12 mouse cellular contexts compared by ENCODE assay signal in genomic region chr7:43476376-43476775, GRCm38 (mm10). TPM values are rescaled to one million over a fixed set of nuclear protein-coding genes. Genes with fewer than 3 reads are reported as not detected.
DNase-seq lines count a peak whose midpoint lies in the region; ATAC-seq lines count a peak whose summit lies in the region.
"Had no signal": no experiment of that assay in that cellular context is flagged by ENCODE, and none has a peak within 500 bp of the region (broad histone marks: within the 10 kb centered on the region; RNA-seq: fewer than 3 reads in every experiment).

No protein-coding gene starts in this region.

- no peak for DNase-seq in heart, adult 9 months (ENCODE audit: low spot score in 2 of 2)
- peak; percentile 34 for DNase-seq in midbrain, embryonic 10.5 days (ENCODE audit: low spot score)
- DNase-seq in embryo, embryonic 11 days, result peak; percentile 33
- no peak for DNase-seq in urinary bladder, postnatal 10 days (ENCODE audit: low spot score)
- DNase-seq in thymus, postnatal 25 days, result no peak
- DNase-seq: liver, embryonic 13.5 days had no signal

- 0 out of 2 replicates have a peak overlapping the region, but pooled peaks have one; percentile 3 for H3K4me3 ChIP-seq in heart, embryonic 12.5 days
- peak overlapping the region; percentile 27; the same call in 1 of the 2 replicates for H3K4me3 ChIP-seq in midbrain, embryonic 10.5 days
- H3K4me3 ChIP-seq in midbrain, embryonic 15.5 days, result no peak overlapping the region
- H3K4me3 ChIP-seq in midbrain, embryonic 13.5 days (replicated peaks), result no peak overlapping the region
- H3K4me3 ChIP-seq: embryonic facial prominence, embryonic 15.5 days; liver, embryonic 13.5 days; myocyte had no signal

- peaks cover 12% of the 10 kb centered on the region for H3K4me1 ChIP-seq in heart, embryonic 12.5 days (replicated peaks)
- peaks cover 18% of the 10 kb centered on the region for H3K4me1 ChIP-seq in midbrain, embryonic 10.5 days
- H3K4me1 ChIP-seq in midbrain, embryonic 15.5 days, result no peaks in the 10 kb centered on the region
- H3K4me1 ChIP-seq in midbrain, embryonic 13.5 days (replicated peaks), result peaks cover 10% of the 10 kb centered on the region
- H3K4me1 ChIP-seq: embryonic facial prominence, embryonic 15.5 days had no signal

- H3K36me3 ChIP-seq in heart, embryonic 12.5 days, result no peaks in the 10 kb centered on the region
- H3K36me3 ChIP-seq in midbrain, embryonic 10.5 days, result peaks cover 5% of the 10 kb centered on the region; the same call in 1 of the 2 replicates
- H3K36me3 ChIP-seq in midbrain, embryonic 15.5 days (replicated peaks), result peaks cover 17% of the 10 kb centered on the region; the same call in 1 of the 2 replicates
- H3K36me3 ChIP-seq in midbrain, embryonic 13.5 days, result peaks cover 39% of the 10 kb centered on the region
- H3K36me3 ChIP-seq: embryonic facial prominence, embryonic 15.5 days; liver, embryonic 13.5 days had no signal

- peaks cover 75% of the 10 kb centered on the region for H3K27me3 ChIP-seq in heart, embryonic 12.5 days (replicated peaks)
- peaks cover 53% of the 10 kb centered on the region for H3K27me3 ChIP-seq in midbrain, embryonic 10.5 days (ENCODE audit: low read depth, poor library complexity, severe bottlenecking)
- H3K27me3 ChIP-seq in midbrain, embryonic 15.5 days (replicated peaks), result peaks cover 19% of the 10 kb centered on the region
- H3K27me3 ChIP-seq in midbrain, embryonic 13.5 days, result peaks cover 31% of the 10 kb centered on the region

- no peaks in the 10 kb centered on the region for H3K9me3 ChIP-seq in heart, embryonic 12.5 days (replicated peaks)
- no peaks in the 10 kb centered on the region for H3K9me3 ChIP-seq in midbrain, embryonic 10.5 days (replicated peaks)
- no peaks in the 10 kb centered on the region for H3K9me3 ChIP-seq in midbrain, embryonic 15.5 days
- H3K9me3 ChIP-seq in midbrain, embryonic 13.5 days, result no peaks in the 10 kb centered on the region
- H3K9me3 ChIP-seq: embryonic facial prominence, embryonic 15.5 days; liver, embryonic 13.5 days had no signal

- H3K4me2 ChIP-seq in heart, embryonic 12.5 days, result peak overlapping the region; percentile 29
- no peak overlapping the region for H3K4me2 ChIP-seq in midbrain, embryonic 15.5 days
- H3K4me2 ChIP-seq in midbrain, embryonic 13.5 days (replicated peaks), result no peak overlapping the region
- H3K4me2 ChIP-seq: embryonic facial prominence, embryonic 15.5 days; liver, embryonic 13.5 days had no signal

- WGBS in heart, embryonic 12.5 days, result 2% methylated on average over 13 of the region's 13 CpGs
- WGBS in midbrain, embryonic 10.5 days, result 8% methylated on average over 13 of the region's 13 CpGs
- WGBS in midbrain, embryonic 15.5 days, result 11% methylated on average over 13 of the region's 13 CpGs
- WGBS in midbrain, embryonic 13.5 days, result 7% methylated on average over 13 of the region's 13 CpGs

- H3K27ac ChIP-seq in heart, embryonic 12.5 days (ENCODE audit: poor library complexity, severe bottlenecking), result no peak overlapping the region
- no peak overlapping the region for H3K27ac ChIP-seq in midbrain, embryonic 10.5 days (replicated peaks)
- no peak overlapping the region for H3K27ac ChIP-seq in midbrain, embryonic 15.5 days
- no peak overlapping the region for H3K27ac ChIP-seq in midbrain, embryonic 13.5 days
- H3K27ac ChIP-seq: embryonic facial prominence, embryonic 15.5 days; liver, embryonic 13.5 days had no signal

- ATAC-seq in heart, embryonic 12.5 days (ENCODE audit: insufficient number of reproducible peaks, low FRiP score), result no peak
- no peak; the same call in 1 of the 2 replicates for ATAC-seq in midbrain, embryonic 15.5 days (replicated peaks)
- ATAC-seq in midbrain, embryonic 13.5 days, result peak; percentile 31; the same call in 1 of the 2 replicates

- H3K9ac ChIP-seq in heart, embryonic 12.5 days, result 0 out of 2 replicates have a peak overlapping the region, but pooled peaks have one; percentile 15
- no peak overlapping the region for H3K9ac ChIP-seq in midbrain, embryonic 15.5 days
- H3K9ac ChIP-seq in midbrain, embryonic 13.5 days (replicated peaks), result no peak overlapping the region
- H3K9ac ChIP-seq: embryonic facial prominence, embryonic 15.5 days; liver, embryonic 13.5 days had no signal

RNA-seq across cellular contexts. Expression of gene Vsig10l, which starts 13.4 kb away (rescaled TPM):
- polyA plus RNA-seq in heart, embryonic 12.5 days (2016; fragmentation: Nextera tagmentation; extraction: Ambion mirVana), result 2.1 and 2.4 TPM in 2 replicates
- polyA plus RNA-seq in midbrain, embryonic 10.5 days (2016; fragmentation: Nextera tagmentation; extraction: Ambion mirVana), result 2.2 and 3.6 TPM in 2 replicates
- polyA plus RNA-seq in midbrain, embryonic 15.5 days (2015; fragmentation: Nextera tagmentation; extraction: Ambion mirVana), result 15.6 and 16.0 TPM in 2 replicates
- polyA plus RNA-seq in midbrain, embryonic 13.5 days (2015; fragmentation: Nextera tagmentation; extraction: Ambion mirVana), result 7.8 and 10.3 TPM in 2 replicates

RNA-seq across cellular contexts. Expression of gene Iglon5, which starts 13.5 kb away (rescaled TPM):
- polyA plus RNA-seq in heart, embryonic 12.5 days (2016; fragmentation: Nextera tagmentation; extraction: Ambion mirVana), result 0.10 and 0.14 TPM in 2 replicates
- polyA plus RNA-seq in midbrain, embryonic 10.5 days (2016; fragmentation: Nextera tagmentation; extraction: Ambion mirVana), result 0.70 and 2.0 TPM in 2 replicates
- 9.7 and 10.0 TPM in 2 replicates for polyA plus RNA-seq in midbrain, embryonic 15.5 days (2015; fragmentation: Nextera tagmentation; extraction: Ambion mirVana)
- polyA plus RNA-seq in midbrain, embryonic 13.5 days (2015; fragmentation: Nextera tagmentation; extraction: Ambion mirVana), result 6.3 and 7.5 TPM in 2 replicates
- polyA plus RNA-seq: liver, embryonic 13.5 days had no signal

RNA-seq across cellular contexts. Expression of gene 4931406B18Rik, which starts 29.4 kb away (rescaled TPM):
- polyA plus RNA-seq in heart, embryonic 12.5 days (2016; fragmentation: Nextera tagmentation; extraction: Ambion mirVana), result not detected in 2 replicates
- not detected in 2 replicates for polyA plus RNA-seq in midbrain, embryonic 10.5 days (2016; fragmentation: Nextera tagmentation; extraction: Ambion mirVana)
- polyA plus RNA-seq in midbrain, embryonic 15.5 days (2015; fragmentation: Nextera tagmentation; extraction: Ambion mirVana), result 0.06 TPM in 1 of 2 replicates, not detected in the other
- 0.04 TPM in 1 of 2 replicates, not detected in the other for polyA plus RNA-seq in midbrain, embryonic 13.5 days (2015; fragmentation: Nextera tagmentation; extraction: Ambion mirVana)
- polyA plus RNA-seq: C2C12; embryonic facial prominence, embryonic 15.5 days; liver, embryonic 13.5 days; myocyte had no signal

RNA-seq across cellular contexts. Expression of gene Gm45233, which starts 32.4 kb away (rescaled TPM):
- 0.46 TPM in 1 of 2 replicates, not detected in the other for polyA plus RNA-seq in heart, embryonic 12.5 days (2016; fragmentation: Nextera tagmentation; extraction: Ambion mirVana)
- not detected in 2 replicates for polyA plus RNA-seq in midbrain, embryonic 10.5 days (2016; fragmentation: Nextera tagmentation; extraction: Ambion mirVana)
- not detected in 2 replicates for polyA plus RNA-seq in midbrain, embryonic 15.5 days (2015; fragmentation: Nextera tagmentation; extraction: Ambion mirVana)
- 0.48 TPM in 1 of 2 replicates, not detected in the other for polyA plus RNA-seq in midbrain, embryonic 13.5 days (2015; fragmentation: Nextera tagmentation; extraction: Ambion mirVana)
- polyA plus RNA-seq: liver, embryonic 13.5 days had no signal

RNA-seq across cellular contexts. Expression of gene Etfb, which starts 32.5 kb away (rescaled TPM):
- polyA plus RNA-seq in heart, embryonic 12.5 days (2016; fragmentation: Nextera tagmentation; extraction: Ambion mirVana), result 460 and 473 TPM in 2 replicates
- 246 and 264 TPM in 2 replicates for polyA plus RNA-seq in midbrain, embryonic 10.5 days (2016; fragmentation: Nextera tagmentation; extraction: Ambion mirVana)
- 117 and 130 TPM in 2 replicates for polyA plus RNA-seq in midbrain, embryonic 15.5 days (2015; fragmentation: Nextera tagmentation; extraction: Ambion mirVana)
- polyA plus RNA-seq in midbrain, embryonic 13.5 days (2015; fragmentation: Nextera tagmentation; extraction: Ambion mirVana), result 142 TPM in 2 replicates

Comparison
In these comparisons a context has a peak if more than half of its experiments do, and no peak if none do; other contexts are left out.
1. H3K4me3 ChIP-seq: peak in heart, embryonic 12.5 days (single experiment) and midbrain, embryonic 10.5 days (single experiment); none in midbrain, embryonic 15.5 days (single experiment) and midbrain, embryonic 13.5 days (single experiment).
2. DNase-seq: peak in midbrain, embryonic 10.5 days (single experiment) and embryo, embryonic 11 days (single experiment); none in heart, adult 9 months (0 of 2), urinary bladder, postnatal 10 days (single experiment) and thymus, postnatal 25 days (single experiment).